Mouse (Mus musculus) hindbrain, postnatal 0 days (tissue): ENCODE measurements at regions not wholly inside any gene's neighbourhood (a gene's known extent, or its start where the extent isn't known, plus 50 kb on each side); places are given as distances from the start of the nearest gene placed in this dataset.
"Not testable (repeated sequence)": the region's sequence is repeated elsewhere in the genome, so short reads cannot be mapped to it uniquely, and the experiment has no call there.

Experiments
- ATAC-seq: fragments of 200-750 bp; cut with Nextera tagmentation; 2 replicates; pipeline ENCODE4 v1.8.0; 2017; ENCODE audit warnings: mild to moderate bottlenecking, moderate TSS enrichment, moderate library complexity
- DNase-seq: peaks from one replicate; pipeline ENCODE4 v3.0.0-alpha.2; 2015; ENCODE audit warnings: low spot score
- H3K27ac ChIP-seq: fragments of 300-500 bp; sonication (generic); 2 replicates; pipeline ENCODE4 v1.5.1; 2014; ENCODE audit warnings: mild to moderate bottlenecking
- H3K27me3 ChIP-seq: fragments of 300-500 bp; sonication (generic); 2 replicates; pipeline ENCODE4 v1.6.1; 2014; ENCODE audit warnings: low read length, mixed read lengths; ENCODE audit not compliant: insufficient read depth
- H3K36me3 ChIP-seq: fragments of 300-500 bp; sonication (generic); 2 replicates; pipeline ENCODE4 v1.6.1; 2014; ENCODE audit warnings: low read length, mixed read lengths; ENCODE audit not compliant: insufficient read depth
- H3K4me1 ChIP-seq: fragments of 300-500 bp; sonication (generic); 2 replicates; pipeline ENCODE4 v1.6.1; 2014; ENCODE audit warnings: antibody characterized with exemption, low read length, mixed read lengths; ENCODE audit not compliant: insufficient read depth
- H3K4me2 ChIP-seq: fragments of 300-500 bp; sonication (generic); 2 replicates; pipeline ENCODE4 v1.6.1; 2014; ENCODE audit warnings: low read depth, mild to moderate bottlenecking, low read length, moderate library complexity, mixed read lengths
- H3K4me3 ChIP-seq: fragments of 300-500 bp; sonication (generic); 2 replicates; pipeline ENCODE4 v1.5.1; 2014; ENCODE audit warnings: low read length
- H3K9ac ChIP-seq: fragments of 300-500 bp; sonication (generic); replicated peaks from 2 replicates; pipeline ENCODE4 v1.6.1; 2014; ENCODE audit warnings: mild to moderate bottlenecking, low read length, moderate library complexity, mixed read lengths
- H3K9me3 ChIP-seq: fragments of 300-500 bp; sonication (generic); 2 replicates; pipeline ENCODE4 v1.6.1; 2016; ENCODE audit warnings: low read length, mixed read lengths
- CTCF ChIP-seq: IDR thresholded peaks from 2 replicates; pipeline ENCODE4 v1.5.1; 2016; ENCODE audit warnings: antibody characterized with exemption, control low read depth, low read depth
- WGBS: fragments of 180-500 bp; shearing (Covaris S2); extraction: QIAGEN DNeasy Blood & Tissue Kit; methylation state at CpG from one replicate; pipeline ENCODE4 v1.1.7; 2014; 5-methylcytosine and 5-hydroxymethylcytosine counted together

- H3K27ac ChIP-seq: no peak overlapping the region
- no peaks in the 10 kb centered on the region for H3K4me1 ChIP-seq
- no peaks in the 10 kb centered on the region for H3K27me3 ChIP-seq
- TF ChIP-seq CTCF: no peak
- no peak overlapping the region for H3K9ac ChIP-seq
- H3K9me3 ChIP-seq: no peaks in the 10 kb centered on the region
- no peak for DNase-seq
- no peak overlapping the region for H3K4me3 ChIP-seq
- no peaks in the 10 kb centered on the region for H3K36me3 ChIP-seq
- WGBS: 73% methylated on average over 1 of the region's 1 CpGs
- no peak overlapping the region for H3K4me2 ChIP-seq
- ATAC-seq: no peak
Observed at GRCm38 (mm10) chr16:12856356-12856755, 253.1 kb upstream of the Ercc4 start.

GRCm38 (mm10) chr16:12859714-12860355 is 249.6 kb upstream of the Ercc4 start:
- H3K4me2 ChIP-seq: no peak overlapping the region
- 95% methylated on average over 5 of the region's 5 CpGs for WGBS
- H3K4me3 ChIP-seq: no peak overlapping the region
- no peak overlapping the region for H3K27ac ChIP-seq
- DNase-seq (no peak), ATAC-seq (no peak)
- TF ChIP-seq CTCF: no peak
- no peak overlapping the region for H3K9ac ChIP-seq
- H3K4me1 ChIP-seq: no peaks in the 10 kb centered on the region
- H3K9me3 ChIP-seq: no peaks in the 10 kb centered on the region
- no peaks in the 10 kb centered on the region for H3K27me3 ChIP-seq
- H3K36me3 ChIP-seq: no peaks in the 10 kb centered on the region

- H3K36me3 ChIP-seq: no peaks in the 10 kb centered on the region
- 66% methylated on average over 5 of the region's 5 CpGs for WGBS
- H3K27ac ChIP-seq: no peak overlapping the region
- H3K4me3 ChIP-seq: no peak overlapping the region
- TF ChIP-seq CTCF: no peak
- no peaks in the 10 kb centered on the region for H3K4me1 ChIP-seq
- ATAC-seq (no peak), DNase-seq (no peak)
- H3K9ac ChIP-seq: no peak overlapping the region
- no peaks in the 10 kb centered on the region for H3K9me3 ChIP-seq
- no peaks in the 10 kb centered on the region for H3K27me3 ChIP-seq
- H3K4me2 ChIP-seq: no peak overlapping the region
Observed at GRCm38 (mm10) chr16:12862561-12862960, 246.9 kb upstream of the Ercc4 start.

GRCm38 (mm10) chr16:12878326-12878725 is 231.2 kb upstream of the Ercc4 start:
- H3K4me2 ChIP-seq, H3K4me3 ChIP-seq, H3K9me3 ChIP-seq, H3K27ac ChIP-seq, H3K4me1 ChIP-seq, H3K36me3 ChIP-seq, ATAC-seq, H3K27me3 ChIP-seq, H3K9ac ChIP-seq, DNase-seq: not testable (repeated sequence)
- WGBS: 89% methylated on average over 5 of the region's 5 CpGs

GRCm38 (mm10) chr16:12880011-12880410 is 229.5 kb upstream of the Ercc4 start:
- no peaks in the 10 kb centered on the region for H3K4me1 ChIP-seq
- H3K9ac ChIP-seq: no peak overlapping the region
- no peak overlapping the region for H3K27ac ChIP-seq
- no peaks in the 10 kb centered on the region for H3K9me3 ChIP-seq
- no peak for TF ChIP-seq CTCF
- ATAC-seq (no peak), DNase-seq (no peak)
- H3K4me2 ChIP-seq: no peak overlapping the region
- WGBS: 76% methylated on average over 8 of the region's 8 CpGs
- H3K36me3 ChIP-seq: no peaks in the 10 kb centered on the region
- no peak overlapping the region for H3K4me3 ChIP-seq
- no peaks in the 10 kb centered on the region for H3K27me3 ChIP-seq

GRCm38 (mm10) chr16:12880481-12880880 is 229.0 kb upstream of the Ercc4 start:
- H3K4me1 ChIP-seq: no peaks in the 10 kb centered on the region
- H3K9me3 ChIP-seq: no peaks in the 10 kb centered on the region
- TF ChIP-seq CTCF: no peak
- H3K4me3 ChIP-seq: no peak overlapping the region
- no peaks in the 10 kb centered on the region for H3K27me3 ChIP-seq
- 95% methylated on average over 7 of the region's 7 CpGs for WGBS
- H3K9ac ChIP-seq: no peak overlapping the region
- H3K27ac ChIP-seq: no peak overlapping the region
- ATAC-seq: no peak
- H3K4me2 ChIP-seq: no peak overlapping the region
- H3K36me3 ChIP-seq: no peaks in the 10 kb centered on the region
- no peak for DNase-seq

GRCm38 (mm10) chr16:12882690-12883089 is 226.8 kb upstream of the Ercc4 start:
- H3K27ac ChIP-seq: no peak overlapping the region
- H3K4me3 ChIP-seq: no peak overlapping the region
- H3K4me2 ChIP-seq: no peak overlapping the region
- no peak for DNase-seq
- WGBS: 57% methylated on average over 1 of the region's 1 CpGs
- no peaks in the 10 kb centered on the region for H3K36me3 ChIP-seq
- no peak overlapping the region for H3K9ac ChIP-seq
- TF ChIP-seq CTCF: no peak
- H3K27me3 ChIP-seq: no peaks in the 10 kb centered on the region
- no peaks in the 10 kb centered on the region for H3K4me1 ChIP-seq
- no peaks in the 10 kb centered on the region for H3K9me3 ChIP-seq
- ATAC-seq: no peak
